Mouse (Mus musculus) urinary bladder, postnatal 25 days (tissue): ENCODE results near the gene Plekhm2.

Experiments
- DNase-seq: peaks from one replicate; pipeline ENCODE4 v3.0.0; 2022; ENCODE audit warnings: low spot score

Gene Plekhm2

GRCm38 (mm10) chr4:141660884-141661283 is 3.8 kb downstream of the Plekhm2 start:
- no peak for DNase-seq

GRCm38 (mm10) chr4:141659739-141660138 is 5.0 kb downstream of the Plekhm2 start:
- DNase-seq, result no peak

- DNase-seq, result no peak
Observed at GRCm38 (mm10) chr4:141658846-141659484, 5.7 kb downstream of the Plekhm2 start.

- no peak for DNase-seq
Observed at GRCm38 (mm10) chr4:141656932-141657331, 7.8 kb downstream of the Plekhm2 start.

- DNase-seq, result no peak
Observed at GRCm38 (mm10) chr4:141655908-141656608, 8.6 kb downstream of the Plekhm2 start.

- DNase-seq, result no peak
Observed at GRCm38 (mm10) chr4:141654509-141654908, 10.2 kb downstream of the Plekhm2 start.

- DNase-seq, result no peak
Observed at GRCm38 (mm10) chr4:141653813-141654212, 10.9 kb downstream of the Plekhm2 start.

GRCm38 (mm10) chr4:141653044-141653443 is 11.7 kb downstream of the Plekhm2 start:
- DNase-seq, result no peak

GRCm38 (mm10) chr4:141651944-141652343 is 12.8 kb downstream of the Plekhm2 start:
- DNase-seq, result no peak

GRCm38 (mm10) chr4:141651286-141651685 is 13.4 kb downstream of the Plekhm2 start:
- no peak for DNase-seq

- no peak for DNase-seq
Observed at GRCm38 (mm10) chr4:141649244-141649643, 15.5 kb downstream of the Plekhm2 start.

- no peak for DNase-seq
Observed at GRCm38 (mm10) chr4:141648262-141648661, 16.4 kb downstream of the Plekhm2 start.

GRCm38 (mm10) chr4:141647187-141647586 is 17.5 kb downstream of the Plekhm2 start:
- DNase-seq, result no peak

- no peak for DNase-seq
Observed at GRCm38 (mm10) chr4:141645988-141646387, 18.7 kb downstream of the Plekhm2 start.

GRCm38 (mm10) chr4:141643118-141643855 is 21.4 kb downstream of the Plekhm2 start:
- no peak for DNase-seq

GRCm38 (mm10) chr4:141641961-141642811 is 22.5 kb downstream of the Plekhm2 start:
- no peak for DNase-seq

GRCm38 (mm10) chr4:141641353-141641771 is 23.3 kb downstream of the Plekhm2 start:
- no peak for DNase-seq

GRCm38 (mm10) chr4:141639474-141639873 is 25.2 kb downstream of the Plekhm2 start:
- no peak for DNase-seq

GRCm38 (mm10) chr4:141636693-141637092 is 28.0 kb downstream of the Plekhm2 start:
- DNase-seq, result no peak

- no peak for DNase-seq
Observed at GRCm38 (mm10) chr4:141635991-141636390, 28.7 kb downstream of the Plekhm2 start.

GRCm38 (mm10) chr4:141632111-141632873 is 32.4 kb downstream of the Plekhm2 start:
- DNase-seq, result no peak
